Mouse (Mus musculus) heart, postnatal 10 days (tissue): ENCODE data around the gene Siah1b. TPM values are rescaled to one million over a fixed set of nuclear protein-coding genes. Genes with fewer than 3 reads are reported as not detected.

Experiments used
- DNase-seq, 2 experiments: peaks; one replicate each; pipeline ENCODE4 v3.0.0; 2021
- intact Hi-C: fragments of 180-260 bp; cut with DNase I; formaldehyde crosslinking; loops from one replicate; pipeline ENCODE4 v1.15.1; 2025
- total RNA-seq, 2 experiments: library from RNA; stranded (reverse); gene quantifications; 2 replicates each; pipeline ENCODE4 v1.2.3; 2021

The Siah1b gene
- total RNA-seq: 1 to 10 TPM; 6.8 to 7.8 TPM

DNA sequence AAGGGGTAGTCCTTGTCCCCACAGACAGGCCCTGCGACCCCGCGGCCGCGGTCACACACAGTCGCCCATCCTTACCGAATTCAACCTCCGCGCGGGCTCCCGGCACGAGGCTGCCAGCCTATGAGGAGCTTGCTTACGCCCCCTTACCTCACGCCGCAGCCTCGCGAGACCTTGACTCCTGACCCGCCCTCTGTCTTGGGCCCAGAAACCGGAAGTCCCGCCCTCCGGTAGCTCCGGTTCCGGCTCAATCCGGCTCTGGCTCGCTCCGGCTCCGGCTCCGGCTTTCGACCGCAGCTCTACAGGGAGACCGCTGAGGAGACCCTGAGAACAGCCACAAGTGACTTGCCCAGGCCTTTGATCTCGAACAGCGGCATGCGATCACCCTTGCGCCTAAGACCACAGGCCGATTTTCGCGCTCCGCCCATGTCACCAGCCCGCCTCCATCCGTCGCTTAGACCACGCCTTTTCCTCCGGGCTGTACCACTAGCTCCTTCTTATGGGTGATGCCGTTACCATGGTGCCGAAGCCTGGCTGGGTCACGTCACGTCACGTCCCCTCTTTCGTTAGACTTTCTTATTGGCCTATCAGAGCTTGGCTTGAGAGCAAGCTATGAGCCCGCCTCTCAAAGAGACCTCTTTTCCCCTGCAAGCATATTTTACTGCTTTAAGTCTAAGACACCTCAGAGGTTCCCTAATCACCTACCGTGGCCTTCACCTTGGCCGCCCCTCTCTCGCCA lies at the start of gene Siah1b:
TSS of gene Siah1b (minus strand) at position 454 of the 736 bp plus-strand sequence.
- peak; percentile 93 to 95 for DNase-seq
- intact Hi-C loops: loop anchor here (10.0 kb wide), 1 partner anchor 349 kb away; no protein-coding TSS in a partner anchor

DNA sequence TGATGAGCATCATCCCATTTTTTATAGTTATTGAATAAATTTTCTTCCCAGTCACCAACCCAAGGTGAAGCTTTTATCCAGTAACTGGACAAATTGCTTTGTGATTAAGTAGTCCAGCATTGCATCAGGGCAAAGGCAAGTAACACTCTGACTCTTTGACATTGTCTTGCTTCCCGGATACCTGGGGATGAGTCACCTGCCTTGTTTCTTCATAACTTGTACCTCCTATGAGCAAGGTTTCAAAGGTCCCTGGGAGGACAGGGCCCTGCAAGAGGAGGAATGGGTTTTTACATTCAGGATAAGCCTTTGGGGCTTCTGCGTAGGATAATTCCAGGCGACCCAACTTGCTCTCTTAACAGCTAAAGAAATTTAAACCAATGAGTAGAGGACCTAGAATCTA lies 47.6 kb upstream of the Siah1b start:
- intact Hi-C loops: no loop called here
- no peak for DNase-seq

DNA sequence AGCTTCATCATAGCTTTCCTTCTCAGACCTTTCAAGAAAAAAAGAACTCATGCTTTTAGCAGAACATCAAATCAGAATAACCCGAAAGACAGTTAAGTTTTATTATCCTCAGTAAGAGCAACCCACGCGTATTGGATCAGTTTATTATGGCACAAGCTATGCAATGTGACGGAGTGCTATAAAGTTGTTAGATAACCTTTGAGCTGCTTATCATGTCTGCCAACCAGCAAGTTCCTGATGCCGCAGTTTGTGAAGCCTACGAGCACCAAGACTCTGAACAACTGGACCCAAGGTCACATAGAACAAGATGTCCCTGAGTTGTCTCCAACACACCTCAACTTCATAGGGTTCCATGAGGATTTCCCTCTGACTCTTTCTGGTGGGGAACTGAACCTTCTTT lies 37.5 kb upstream of the Siah1b start:
- intact Hi-C loops: no loop called here
- no peak for DNase-seq

DNA sequence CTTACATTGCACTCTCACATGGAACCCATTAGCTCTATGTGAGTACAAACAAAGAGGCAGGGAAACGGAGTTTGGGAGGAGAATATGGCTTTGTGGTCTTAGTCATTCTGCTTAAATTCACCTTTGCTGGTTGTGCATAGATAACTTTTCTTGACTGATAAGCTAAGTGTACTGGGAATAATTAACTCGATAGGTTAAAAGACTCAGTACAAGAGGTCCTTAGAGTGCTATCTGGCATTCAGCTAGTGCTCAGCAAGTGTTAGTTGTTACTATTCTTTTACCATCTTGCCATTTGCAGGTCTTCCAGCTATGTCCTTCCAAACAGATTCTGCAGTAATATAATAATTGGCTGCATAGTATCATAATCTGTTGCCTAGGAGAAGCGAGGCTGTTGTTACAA lies 34.9 kb upstream of the Siah1b start:
- intact Hi-C loops: no loop called here
- no peak for DNase-seq

DNA sequence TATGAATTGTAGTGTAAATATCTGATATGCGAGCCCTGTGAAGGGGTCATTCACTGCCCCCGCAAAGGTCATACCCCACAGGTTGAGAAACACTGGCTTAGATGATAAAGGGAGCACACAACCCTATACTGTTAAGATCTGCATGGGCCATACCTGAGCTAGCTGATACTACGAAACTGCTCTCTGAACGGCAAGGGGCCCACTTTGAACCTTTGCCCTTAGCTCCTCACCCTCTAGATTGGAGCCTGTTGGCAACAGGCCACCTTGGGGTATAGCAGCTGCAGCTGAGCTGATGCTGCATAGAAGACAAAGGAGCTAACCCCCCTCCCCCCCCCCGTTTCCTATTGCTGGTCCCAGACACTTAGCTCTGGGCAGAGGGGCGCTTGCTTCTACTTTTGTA lies 26.4 kb upstream of the Siah1b start:
- DNase-seq: no peak
- intact Hi-C loops: loop anchor here (2.0 to 10.0 kb wide), 3 partner anchors 76 to 292 kb away; no protein-coding TSS in a partner anchor

DNA sequence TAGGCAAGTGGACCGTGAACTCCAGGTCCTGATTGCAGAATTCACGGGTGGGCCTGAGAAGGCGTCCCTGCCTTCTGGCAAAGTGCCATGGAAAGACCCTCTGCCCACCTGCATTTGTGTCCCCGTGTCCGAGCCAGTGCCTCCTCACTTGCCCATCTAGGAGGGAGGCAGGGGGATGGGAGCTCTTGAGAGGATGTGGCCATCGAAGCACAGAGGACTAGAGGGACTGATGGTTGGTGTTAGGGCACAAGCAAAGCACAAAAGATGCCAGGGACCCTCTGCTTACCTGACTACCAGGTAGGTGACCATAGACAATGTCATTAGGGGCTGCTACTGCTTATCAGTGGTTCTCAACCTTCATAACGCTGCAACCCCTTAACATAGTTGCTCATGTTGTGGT lies 25.9 kb upstream of the Siah1b start:
- intact Hi-C loops: loop anchor here (2.0 to 10.0 kb wide), 3 partner anchors 77 to 293 kb away; no protein-coding TSS in a partner anchor
- no peak for DNase-seq

DNA sequence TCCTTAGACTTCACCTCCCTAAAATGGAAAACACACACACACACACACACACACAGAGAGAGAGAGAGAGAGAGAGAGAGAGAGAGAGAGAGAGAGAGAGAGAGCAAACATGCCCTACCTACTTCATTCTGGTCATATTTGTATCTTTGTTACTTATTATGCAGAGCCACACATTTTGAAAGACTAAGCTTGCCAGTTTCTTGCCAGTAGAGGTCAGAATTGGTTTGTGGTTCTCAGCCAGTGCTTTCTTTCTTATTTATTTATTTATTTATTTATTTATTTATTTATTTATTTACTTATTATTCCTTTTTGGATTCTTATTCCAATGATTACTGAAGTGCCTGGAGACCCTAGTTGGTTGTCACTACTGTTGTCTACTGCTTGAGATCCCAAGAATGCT lies 25.2 kb upstream of the Siah1b start:
- intact Hi-C loops: loop anchor here (10.0 kb wide), 2 partner anchors 183 to 293 kb away; no protein-coding TSS in a partner anchor
- DNase-seq: no peak

DNA sequence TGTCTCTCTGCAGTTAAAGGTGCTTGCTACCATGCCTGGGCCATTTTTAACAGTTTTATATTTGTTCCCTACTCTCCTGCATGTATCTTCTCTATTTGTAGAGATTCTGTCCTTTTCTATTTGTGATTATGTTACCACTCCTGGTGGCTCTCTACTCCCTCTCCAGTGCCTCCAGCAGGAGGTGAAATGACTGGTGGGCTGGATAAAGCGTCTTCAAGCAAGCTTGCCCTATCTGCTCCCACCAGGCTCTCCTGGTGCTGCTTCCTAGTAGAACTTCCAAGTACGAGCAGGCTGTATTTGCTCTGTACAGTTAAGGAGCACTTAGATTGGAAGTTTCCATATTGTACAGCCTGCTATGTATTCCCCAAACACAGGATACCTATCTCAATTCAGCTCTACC lies 19.5 kb upstream of the Siah1b start:
- intact Hi-C loops: no loop called here
- DNase-seq: no peak

DNA sequence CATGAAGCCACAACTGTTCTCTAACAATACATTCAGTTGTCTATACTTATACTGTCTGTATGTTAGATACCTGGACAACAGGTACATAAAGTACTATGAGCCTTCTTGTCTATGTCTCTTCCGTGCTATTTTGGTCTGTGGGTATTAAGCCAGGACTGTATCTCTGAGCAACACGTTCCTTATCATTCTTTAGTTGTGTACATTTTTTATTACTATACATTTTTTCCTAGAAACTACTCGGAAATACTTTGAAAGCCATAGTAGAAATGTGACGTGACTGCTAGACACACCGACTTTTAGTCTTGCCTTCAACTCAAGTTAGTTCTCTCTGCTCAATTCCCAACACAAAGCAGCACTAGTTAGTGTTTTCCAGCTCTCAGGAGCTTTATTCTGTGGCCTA lies 17.1 kb upstream of the Siah1b start:
- DNase-seq: no peak
- intact Hi-C loops: no loop called here

DNA sequence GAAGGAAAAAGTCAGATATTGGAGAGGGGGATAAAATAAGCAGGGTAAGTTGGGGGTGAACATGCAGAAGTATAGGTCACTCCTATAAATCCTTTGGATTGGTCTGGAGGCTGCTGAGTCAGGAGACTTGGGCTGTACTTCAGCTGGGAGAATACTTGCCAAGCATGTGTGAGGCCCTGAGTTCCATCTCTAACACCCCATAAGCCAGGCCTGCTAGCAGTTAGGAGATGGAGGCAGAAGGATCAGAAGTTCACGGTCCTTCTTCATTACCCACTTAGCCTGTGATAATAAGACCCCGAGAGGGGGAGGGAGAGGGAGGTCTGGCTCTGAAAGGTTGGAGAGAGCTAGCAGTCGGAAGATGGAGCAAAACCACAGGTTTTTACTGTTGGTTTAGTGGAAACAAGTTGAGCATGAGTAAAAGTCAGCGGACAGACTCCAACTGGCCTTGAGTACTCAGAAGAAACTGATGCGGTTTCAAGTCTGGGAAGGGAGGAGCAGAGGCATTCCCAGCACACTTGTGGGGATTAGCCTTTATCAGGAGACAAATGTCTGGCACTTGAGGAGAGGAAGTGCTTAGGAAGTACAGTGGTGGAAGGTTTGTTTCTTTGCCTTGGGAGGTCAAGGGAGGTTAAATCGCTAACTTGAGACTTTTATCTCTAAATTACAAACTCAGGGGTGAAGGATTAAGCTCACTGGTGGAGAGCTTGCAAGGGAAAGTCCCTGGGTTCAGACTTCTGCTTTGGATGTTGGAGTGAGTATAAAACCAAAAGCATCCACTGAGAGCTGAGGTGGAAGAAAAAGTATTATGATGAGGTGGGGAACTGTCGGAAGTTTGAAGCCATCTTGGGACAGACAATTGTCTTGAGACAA lies 16.2 kb upstream of the Siah1b start:
- intact Hi-C loops: no loop called here

DNA sequence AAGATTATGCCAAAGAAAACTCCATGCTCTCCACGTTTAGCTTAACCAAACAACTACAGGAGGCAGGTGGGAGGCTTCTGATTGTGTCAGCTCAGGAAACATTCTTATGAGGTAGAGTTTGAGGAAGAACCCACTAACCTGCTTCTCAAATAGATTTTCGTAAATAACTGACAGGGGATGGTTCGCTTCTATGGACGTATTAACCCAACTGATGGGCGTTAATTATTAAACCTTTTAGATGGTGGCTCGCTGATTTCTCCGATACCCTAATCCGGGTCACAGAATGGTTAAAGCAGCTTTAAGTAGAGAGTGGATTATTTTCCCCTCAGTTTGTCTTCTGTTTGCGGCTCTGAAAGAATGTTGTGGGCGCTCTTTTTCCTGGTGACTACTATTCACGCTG lies 13.6 kb upstream of the Siah1b start:
- intact Hi-C loops: no loop called here
- no peak for DNase-seq

More for the DNA sequence above, 16.2 kb upstream of the Siah1b start:
- DNase-seq: peak in 1 of 2 experiments; percentile 7

DNA sequence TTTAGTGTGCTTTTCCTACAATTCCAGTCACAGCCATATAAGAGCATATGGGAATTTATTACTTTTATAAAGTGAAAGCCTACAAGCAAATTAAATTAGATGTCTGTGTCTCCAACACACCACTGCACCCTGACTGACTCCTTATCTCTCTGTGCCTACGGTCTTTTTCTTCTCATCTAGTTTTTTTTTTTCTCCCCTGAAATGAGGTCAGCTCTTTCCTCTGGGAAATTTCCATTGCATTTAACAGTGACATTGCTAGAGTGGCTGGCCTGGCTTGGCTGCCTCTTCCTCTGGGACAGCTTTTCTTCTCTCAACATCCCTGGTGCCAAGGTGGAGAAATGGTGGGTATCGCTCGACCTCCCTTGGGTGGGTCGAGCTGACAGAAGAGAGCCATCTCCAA lies 12.3 kb upstream of the Siah1b start, which contains the start of gene Cltrn:
TSS of gene Cltrn (plus strand) at position 249 of the 400 bp plus-strand sequence.
- DNase-seq: no peak
- intact Hi-C loops: no loop called here

DNA sequence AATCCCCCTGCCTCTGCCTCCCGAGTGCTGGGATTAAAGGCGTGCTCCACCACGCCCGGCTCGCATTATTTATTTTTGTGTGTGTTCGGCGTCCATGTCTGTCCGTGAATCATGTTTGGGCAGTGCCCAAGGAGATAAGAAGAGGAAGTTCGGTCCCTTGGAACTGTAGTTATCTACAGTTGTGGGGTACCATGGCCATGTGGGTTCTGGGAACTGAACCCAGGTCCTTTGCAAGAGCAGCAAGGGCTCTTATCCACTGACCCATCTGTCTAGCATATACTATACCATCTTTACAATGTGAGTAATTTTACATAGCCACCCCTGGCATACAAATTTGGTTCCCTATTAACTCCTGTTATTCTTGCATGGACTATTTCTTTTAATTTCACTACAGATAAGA lies 5.7 kb upstream of the Siah1b start:
- no peak for DNase-seq
- intact Hi-C loops: no loop called here

DNA sequence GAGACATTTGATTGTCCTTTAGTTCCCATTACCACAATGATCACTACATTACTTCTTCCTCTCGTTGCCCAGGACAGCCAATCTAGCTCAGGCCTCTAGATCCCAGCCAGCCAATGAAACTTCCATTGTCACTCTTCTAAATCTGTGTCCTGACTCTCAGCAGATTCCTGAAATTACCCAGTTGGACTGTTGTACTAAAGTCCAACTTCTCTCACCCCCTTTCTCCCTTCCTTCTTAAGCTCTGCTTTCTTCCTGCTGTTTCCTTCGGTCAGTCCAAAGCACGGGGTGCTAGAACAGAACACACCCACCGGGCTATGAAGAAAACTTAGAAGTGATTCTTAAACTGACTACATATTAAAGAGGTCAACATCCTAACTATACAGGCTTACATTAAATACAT lies 7.3 kb downstream of the Siah1b start:
- intact Hi-C loops: loop anchor here (5.0 to 10.0 kb wide), 2 partner anchors 112 to 1154 kb away; partner anchors contain the start of gene Zrsr2
- DNase-seq: no peak

DNA sequence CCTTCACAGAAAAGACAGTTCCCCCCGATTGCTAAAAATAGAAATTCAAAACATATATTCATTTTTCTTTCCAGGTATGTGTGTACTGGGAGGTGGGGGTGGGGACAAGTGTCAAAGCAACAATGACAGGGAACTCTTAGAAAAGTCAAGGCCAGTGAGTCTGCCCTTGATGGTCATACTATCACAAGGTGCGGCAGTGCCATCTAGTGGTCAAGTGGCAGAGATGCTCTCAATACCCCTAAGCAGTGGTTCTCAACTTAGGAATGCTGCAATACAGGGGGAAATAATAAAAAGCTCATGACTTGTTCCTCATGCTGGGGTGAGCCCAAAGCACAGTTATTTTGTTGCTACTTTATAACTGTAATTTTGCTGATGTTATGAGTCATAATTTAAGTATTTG lies 10.1 kb downstream of the Siah1b start:
- intact Hi-C loops: loop anchor here (5.0 to 10.0 kb wide), 2 partner anchors 109 to 1151 kb away; partner anchors contain the start of gene Zrsr2
- DNase-seq: peak; percentile 66 to 82

DNA sequence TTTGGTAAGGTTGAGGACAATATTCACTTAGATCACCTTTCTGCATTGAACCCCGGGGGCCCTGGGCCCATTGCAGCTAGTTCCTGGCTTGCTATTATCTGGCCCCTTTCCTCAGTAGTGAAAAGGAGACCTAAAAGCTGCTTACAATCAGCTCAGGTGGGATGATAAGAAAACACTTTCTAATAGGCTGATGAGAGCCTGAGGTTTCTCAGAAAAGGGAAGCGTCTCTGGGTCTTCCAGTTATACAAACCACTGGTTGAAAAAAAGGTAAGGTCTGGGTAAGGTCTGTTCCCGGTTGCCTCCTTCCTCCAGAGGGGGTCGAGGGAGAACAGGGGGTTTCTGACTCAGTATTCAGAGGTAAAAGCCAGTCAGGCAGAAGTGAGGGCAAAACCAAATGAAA lies 17.2 kb downstream of the Siah1b start:
- intact Hi-C loops: no loop called here
- DNase-seq: no peak

DNA sequence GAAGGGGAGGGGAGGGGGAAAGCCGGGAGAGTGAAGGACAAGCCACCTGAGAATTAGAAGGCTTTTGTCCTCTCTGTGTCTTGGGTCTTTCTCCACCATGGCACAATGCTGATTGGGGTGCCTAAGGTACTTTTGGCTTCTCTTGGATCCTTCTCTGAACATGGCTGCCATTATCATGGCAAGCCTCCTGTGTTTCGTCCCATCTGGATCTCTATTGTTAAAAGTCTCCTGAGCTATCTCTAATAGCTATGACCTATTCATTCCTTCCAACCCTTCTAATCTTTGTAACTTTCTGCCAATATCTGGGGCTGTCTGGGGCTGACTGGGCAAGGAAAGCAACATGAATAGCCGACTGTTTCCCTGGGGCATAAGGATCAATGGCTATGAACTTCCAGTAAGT lies 17.8 kb downstream of the Siah1b start:
- intact Hi-C loops: no loop called here
- DNase-seq: no peak

DNA sequence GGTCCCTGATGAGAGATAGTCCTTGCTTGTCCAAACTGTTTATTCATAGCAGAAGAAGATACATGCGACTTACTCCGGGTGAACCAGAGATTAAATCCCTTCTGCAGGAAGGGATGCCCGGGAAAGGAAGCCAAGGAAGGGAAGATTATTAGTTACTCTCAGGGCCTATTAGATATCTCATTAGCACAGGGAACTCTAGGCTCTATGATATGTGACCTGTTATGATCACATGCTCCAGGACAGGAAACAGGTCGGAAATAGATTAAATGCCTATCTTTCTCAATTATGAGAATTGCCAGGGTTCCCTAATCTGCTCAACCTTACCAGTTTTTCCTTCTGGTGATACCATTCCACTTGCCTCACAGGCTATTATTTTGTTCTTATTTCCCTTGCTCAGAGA lies 20.6 kb downstream of the Siah1b start:
- no peak for DNase-seq
- intact Hi-C loops: no loop called here

DNA sequence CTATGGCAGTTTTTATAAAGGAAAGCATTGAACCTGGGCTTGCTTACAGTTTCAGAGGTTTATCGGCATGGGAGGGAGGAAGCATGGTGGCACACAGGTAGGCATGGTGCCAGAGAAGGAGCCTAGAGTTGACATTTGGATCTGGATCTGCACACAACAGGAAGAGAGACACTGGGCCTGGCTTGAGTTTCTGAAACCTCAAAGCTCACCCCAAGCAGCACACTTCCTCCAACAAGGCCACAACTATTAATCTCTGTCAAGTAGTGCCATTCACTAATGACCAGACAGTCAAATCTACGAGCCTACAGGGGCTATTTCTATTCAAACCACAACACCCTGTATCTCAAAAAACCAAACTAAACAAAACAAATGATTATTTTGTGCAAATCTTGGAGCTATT lies 29.6 kb downstream of the Siah1b start:
- intact Hi-C loops: no loop called here
- no peak for DNase-seq

DNA sequence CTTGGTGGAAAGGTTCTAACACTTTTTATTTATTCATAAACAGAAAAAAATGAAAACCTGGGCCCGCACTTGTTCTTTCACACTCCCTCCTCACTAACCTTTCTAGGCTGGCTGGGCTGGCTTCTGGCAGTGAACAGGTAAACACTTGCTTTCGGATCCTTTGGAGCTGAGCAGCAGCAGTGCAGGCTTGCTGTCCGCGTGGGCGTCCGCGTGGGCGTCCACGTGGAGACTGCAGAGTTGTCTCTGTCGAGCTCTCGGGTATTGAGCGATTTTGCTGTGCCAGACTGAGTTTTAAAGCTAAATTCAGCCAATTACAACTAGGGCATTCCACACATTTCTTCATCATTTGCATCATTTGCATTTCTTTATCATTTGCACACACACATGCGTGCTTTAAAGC lies 34.2 kb downstream of the Siah1b start:
- intact Hi-C loops: no loop called here
- DNase-seq: no peak

DNA sequence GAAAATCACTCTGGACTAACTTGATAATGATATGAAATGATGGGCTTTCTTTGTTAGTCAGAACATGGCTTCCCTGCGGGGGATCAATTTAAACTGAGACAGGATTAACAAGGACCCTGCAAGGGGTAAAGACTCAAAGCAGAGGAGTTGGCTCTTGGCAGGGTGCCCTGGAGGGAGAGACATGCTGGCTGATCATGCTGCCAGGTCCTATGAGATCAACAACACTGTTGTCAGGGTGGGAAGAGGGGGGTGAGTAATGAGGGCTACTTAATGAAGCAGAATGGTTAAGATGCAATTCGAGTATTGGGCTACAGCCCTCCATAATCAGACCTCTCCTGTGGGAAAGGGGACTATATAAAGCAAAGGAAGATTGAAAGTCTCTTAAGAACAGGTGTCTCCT lies 37.4 kb downstream of the Siah1b start:
- intact Hi-C loops: no loop called here
- no peak for DNase-seq

DNA sequence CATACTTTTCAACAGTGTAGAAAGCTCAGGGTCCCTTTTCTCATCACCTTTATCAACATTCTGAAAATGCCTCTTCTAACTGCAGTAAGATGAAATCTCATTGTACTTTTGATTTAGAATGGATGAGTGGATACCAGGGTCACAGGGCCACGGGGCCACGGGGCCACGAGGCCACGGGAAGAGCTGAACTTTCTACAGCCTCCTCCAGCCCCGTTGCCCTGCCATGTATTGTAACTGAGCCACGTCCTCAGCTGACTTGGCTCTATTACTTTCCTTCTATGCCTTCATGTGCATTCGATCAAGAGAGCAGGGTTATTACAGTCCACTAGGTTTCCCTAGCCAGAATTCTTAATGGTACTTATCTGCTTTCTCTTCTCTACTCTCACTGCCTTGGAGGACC lies 40.4 kb downstream of the Siah1b start:
- DNase-seq: no peak
- intact Hi-C loops: no loop called here
